Mouse (Mus musculus) layer of hippocampus, postnatal 14 days (tissue): ENCODE results near the gene Krt32. TPM values are rescaled to one million over a fixed set of nuclear protein-coding genes. Genes with fewer than 3 reads are reported as not detected.

ENCODE experiments used
- DNase-seq, 2 experiments: peaks; one replicate each; pipeline ENCODE4 v3.0.0; 2021 to 2022; ENCODE audit warnings: low spot score in 2 of 2, mixed read lengths in 1 of 2
- long read RNA-seq, 2 experiments: library from polyadenylated mRNA; stranded (forward); transcript quantifications; one replicate each; pipeline ENCODE4 v2.0.0; 2021
- total RNA-seq, 2 experiments: library from RNA; stranded (reverse); gene quantifications; 2 replicates each; pipeline ENCODE4 v1.2.3; 2021

Gene Krt32
- total RNA-seq, result not detected
- long read RNA-seq, experiment 1, result 0 reads
- long read RNA-seq, experiment 2, result 0 reads

- DNase-seq, result no peak
Measured at GRCm38 (mm10) chr11:100087861-100088260, at the start of gene Krt32. Krt32 (minus strand) TSS chr11:100088226.

- no peak for DNase-seq
Measured at GRCm38 (mm10) chr11:100137693-100138092, 49.7 kb upstream of the Krt32 start.

GRCm38 (mm10) chr11:100136559-100136958 is 48.5 kb upstream of the Krt32 start:
- DNase-seq, result no peak

- DNase-seq, result no peak
Measured at GRCm38 (mm10) chr11:100135731-100136130, 47.7 kb upstream of the Krt32 start, which contains the start of gene Krt15. Krt15 (minus strand) TSS chr11:100135928.

GRCm38 (mm10) chr11:100124901-100125300 is 36.9 kb upstream of the Krt32 start:
- no peak for DNase-seq

- DNase-seq, result no peak
Measured at GRCm38 (mm10) chr11:100121466-100121865, 33.4 kb upstream of the Krt32 start, which contains the start of gene Krt13. Krt13 (minus strand) TSS chr11:100121566.

- DNase-seq, result no peak
Measured at GRCm38 (mm10) chr11:100120331-100120730, 32.3 kb upstream of the Krt32 start.

- no peak for DNase-seq
Measured at GRCm38 (mm10) chr11:100113742-100114029, 25.7 kb upstream of the Krt32 start.

GRCm38 (mm10) chr11:100112935-100113741 is 25.1 kb upstream of the Krt32 start:
- DNase-seq, result no peak

GRCm38 (mm10) chr11:100105576-100106122 is 17.6 kb upstream of the Krt32 start, which contains the start of gene Krt36:
Krt36 (minus strand) TSS chr11:100105626.
- DNase-seq, result no peak

GRCm38 (mm10) chr11:100102693-100103429 is 14.8 kb upstream of the Krt32 start:
- DNase-seq, result no peak

GRCm38 (mm10) chr11:100100391-100100790 is 12.4 kb upstream of the Krt32 start:
- no peak for DNase-seq

- no peak for DNase-seq
Measured at GRCm38 (mm10) chr11:100097819-100098218, 9.8 kb upstream of the Krt32 start.

GRCm38 (mm10) chr11:100096141-100096540 is 8.1 kb upstream of the Krt32 start, which contains the start of gene Krt35:
Krt35 (minus strand) TSS chr11:100096241.
- DNase-seq, result no peak

GRCm38 (mm10) chr11:100088378-100089025 is 476 bp upstream of the Krt32 start:
- no peak for DNase-seq

GRCm38 (mm10) chr11:100073873-100074272 is 14.2 kb downstream of the Krt32 start:
- DNase-seq, result no peak

- no peak for DNase-seq
Measured at GRCm38 (mm10) chr11:100067293-100068036, 20.6 kb downstream of the Krt32 start.

- DNase-seq, result no peak
Measured at GRCm38 (mm10) chr11:100066236-100067010, 21.6 kb downstream of the Krt32 start.

GRCm38 (mm10) chr11:100058875-100059274 is 29.2 kb downstream of the Krt32 start:
- no peak for DNase-seq
